Mouse (Mus musculus) gastrocnemius, postnatal 25 days (tissue): Measurements from ENCODE around the gene Msx2. TPM values are rescaled to one million over a fixed set of nuclear protein-coding genes. Genes with fewer than 3 reads are reported as not detected.

ENCODE experiments used
- total RNA-seq, 2 experiments: library from RNA; stranded (reverse); gene quantifications; 1 replicate in 1 of 2; 2 replicates in 1 of 2; pipeline ENCODE4 v1.2.3; 2021

Msx2 gene
- total RNA-seq, 2 experiments from 2014 or later, result 0.20 to 0.21 TPM

Other genes with a start within 250 kb of the Msx2 start
- gene Ror2, start 186.9 kb downstream of the Msx2 start, total RNA-seq, result under 1 TPM; 0.83 to 0.90 TPM
- gene Sptlc1, start 95.7 kb downstream of the Msx2 start, total RNA-seq, result 1 to 10 TPM; 9.5 to 9.8 TPM